Mouse (Mus musculus) hindbrain, embryonic 14.5 days (tissue): ENCODE measurements around the gene Nanog. TPM values are rescaled to one million over a fixed set of nuclear protein-coding genes. Genes with fewer than 3 reads are reported as not detected.

Experiments used
- ATAC-seq: fragments of 200-750 bp; cut with Nextera tagmentation; 2 replicates; pipeline ENCODE4 v1.8.0; 2017; ENCODE audit warnings: moderate number of reproducible peaks, mild to moderate bottlenecking, moderate TSS enrichment, moderate library complexity; ENCODE audit not compliant: low FRiP score
- DNase-seq: peaks from one replicate; pipeline ENCODE4 v3.0.0-alpha.2; 2015; ENCODE audit warnings: low spot score
- H3K27ac ChIP-seq: fragments of 300-500 bp; sonication (generic); 2 replicates; pipeline ENCODE4 v1.5.1; 2014; ENCODE audit warnings: mild to moderate bottlenecking, moderate library complexity
- H3K27me3 ChIP-seq: fragments of 300-500 bp; sonication (generic); 2 replicates; pipeline ENCODE4 v1.6.1; 2014; ENCODE audit warnings: mild to moderate bottlenecking, low read length, mixed read lengths; ENCODE audit not compliant: control insufficient read depth, insufficient read depth
- H3K36me3 ChIP-seq: fragments of 300-500 bp; sonication (generic); replicated peaks from 2 replicates; pipeline ENCODE4 v1.6.1; 2014; ENCODE audit not compliant: control insufficient read depth, insufficient read depth
- H3K4me1 ChIP-seq: fragments of 300-500 bp; sonication (generic); replicated peaks from 2 replicates; pipeline ENCODE4 v1.6.1; 2014; ENCODE audit warnings: antibody characterized with exemption, low read length, mixed read lengths; ENCODE audit not compliant: control insufficient read depth, insufficient read depth
- H3K4me2 ChIP-seq: fragments of 300-500 bp; sonication (generic); replicated peaks from 2 replicates; pipeline ENCODE4 v1.6.1; 2014; ENCODE audit warnings: mild to moderate bottlenecking, moderate library complexity
- H3K4me3 ChIP-seq: fragments of 300-500 bp; sonication (generic); replicated peaks from 2 replicates; pipeline ENCODE4 v1.5.1; 2014; ENCODE audit warnings: mild to moderate bottlenecking, low read length
- H3K9ac ChIP-seq: fragments of 300-500 bp; sonication (generic); 2 replicates; pipeline ENCODE4 v1.6.1; 2014
- H3K9me3 ChIP-seq: fragments of 300-500 bp; sonication (generic); 2 replicates; pipeline ENCODE4 v1.6.1; 2016; ENCODE audit warnings: low read length; ENCODE audit not compliant: control insufficient read depth
- WGBS: fragments of 180-500 bp; shearing (Covaris S2); extraction: QIAGEN DNeasy Blood & Tissue Kit; methylation state at CpG from one replicate; pipeline ENCODE4 v1.1.7; 2014; 5-methylcytosine and 5-hydroxymethylcytosine counted together
- polyA plus RNA-seq: library from polyadenylated mRNA; unstranded; fragments of >200 nt; fragmentation: Nextera tagmentation; extraction: Ambion mirVana; gene quantifications from 2 replicates; pipeline ENCODE4 v1.2.1, GENCODE M21; 2014

Nanog gene
- polyA plus RNA-seq, 1 experiment from 2014 or later: 0.09 TPM

DNA sequence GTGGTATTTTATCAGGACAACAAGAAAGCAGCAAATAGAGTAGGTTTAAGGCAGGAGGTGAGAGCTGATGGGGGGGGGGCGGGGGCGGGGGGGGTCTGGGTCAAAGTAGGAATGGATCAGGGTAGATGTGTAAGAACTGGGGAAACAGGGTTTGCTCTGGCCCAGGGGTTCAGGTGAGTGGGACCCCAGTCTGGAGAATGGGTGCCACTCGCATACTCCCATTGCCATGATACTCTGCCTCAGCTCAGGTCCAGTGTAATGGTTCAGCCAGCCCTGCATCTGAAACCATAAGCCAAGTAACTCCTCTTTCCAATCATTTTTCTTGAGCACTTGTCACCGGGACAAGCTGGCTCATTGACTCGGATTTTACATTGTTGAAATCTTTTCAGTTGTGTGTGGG lies 38.5 kb upstream of the Nanog start:
- Histone ChIP-seq H3K4me3 (no peak overlapping the region), H3K4me2 (no peak overlapping the region), H3K27ac (no peak overlapping the region), H3K9me3 (no peaks in the 10 kb centered on the region), H3K36me3 (no peaks in the 10 kb centered on the region), H3K4me1 (no peaks in the 10 kb centered on the region), H3K9ac (no peak overlapping the region), H3K27me3 (no peaks in the 10 kb centered on the region)
- 77% methylated on average over 5 of the region's 5 CpGs for WGBS
- ATAC-seq (no peak), DNase-seq (no peak)

DNA sequence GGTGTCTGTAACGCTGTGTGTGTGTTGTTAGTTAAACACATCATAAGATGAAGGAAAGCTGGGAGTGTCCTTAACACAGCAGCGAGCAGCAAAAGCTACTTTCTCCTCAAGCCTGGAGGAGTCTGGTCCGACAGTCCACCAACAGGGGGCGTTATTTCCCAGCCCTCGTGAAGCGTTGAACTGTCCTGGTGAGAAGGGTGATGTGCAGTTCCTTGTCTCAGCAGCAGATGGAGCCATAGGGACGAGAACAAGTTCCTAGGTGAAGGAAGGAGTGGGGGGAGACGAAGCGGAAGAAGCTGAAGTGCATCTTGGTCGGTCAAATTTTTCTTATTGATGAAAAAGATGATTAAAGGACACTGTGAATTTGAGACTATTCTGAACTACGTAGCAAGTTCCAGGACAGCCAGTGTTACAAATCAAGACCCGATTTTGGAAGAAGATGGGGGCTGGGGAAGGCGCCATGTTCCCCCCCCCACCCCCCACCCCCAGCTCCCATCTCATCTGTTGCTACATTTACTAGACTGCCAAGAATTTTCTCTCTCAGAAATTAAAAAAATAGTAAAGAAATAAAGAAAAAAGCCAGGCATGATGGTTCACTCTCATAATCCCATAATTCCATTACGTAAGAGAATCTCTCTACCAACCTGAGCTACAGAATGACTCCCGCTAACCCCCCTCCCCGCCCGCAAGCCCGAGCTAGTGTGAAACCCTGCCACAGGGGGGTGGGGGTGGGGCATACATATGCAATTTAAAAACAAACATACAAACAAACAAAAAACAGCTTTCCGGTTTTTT lies 37.7 kb upstream of the Nanog start:
- no peaks in the 10 kb centered on the region for H3K9me3 ChIP-seq
- WGBS: 5% methylated on average over 19 of the region's 19 CpGs
- H3K4me3 ChIP-seq: peak overlapping the region; percentile 37
- H3K27ac ChIP-seq: no peak overlapping the region; the same call in 1 of the 2 replicates
- ATAC-seq (peak; percentile 89), DNase-seq (peak; percentile 100)
- H3K27me3 ChIP-seq: no peaks in the 10 kb centered on the region
- no peaks in the 10 kb centered on the region for H3K36me3 ChIP-seq
- H3K4me1 ChIP-seq: no peaks in the 10 kb centered on the region
- peak overlapping the region; percentile 62 for H3K4me2 ChIP-seq
- H3K9ac ChIP-seq: peak overlapping the region; percentile 49

DNA sequence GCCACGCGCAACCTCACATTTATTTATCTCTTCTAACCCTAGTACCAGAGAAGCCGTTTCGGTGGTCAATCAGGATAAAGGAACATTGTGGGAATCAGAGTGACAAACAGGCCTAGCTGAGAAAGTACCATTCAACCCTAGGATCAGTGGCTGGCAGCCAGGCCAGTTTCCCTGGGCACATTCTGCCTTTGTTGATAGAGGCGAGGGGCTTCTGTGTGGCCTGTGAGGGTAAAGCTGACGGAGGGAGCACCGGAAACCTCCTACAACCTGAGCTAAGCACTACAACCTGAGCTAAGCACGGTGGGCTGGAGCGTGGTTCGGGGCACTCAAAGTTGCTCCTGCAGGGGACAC lies 37.1 kb upstream of the Nanog start:
- Histone ChIP-seq H3K9me3 (no peaks in the 10 kb centered on the region), H3K4me1 (no peaks in the 10 kb centered on the region), H3K9ac (peak overlapping the region; percentile 49), H3K27me3 (no peaks in the 10 kb centered on the region), H3K4me2 (peak overlapping the region; percentile 62), H3K36me3 (no peaks in the 10 kb centered on the region), H3K27ac (no peak overlapping the region), H3K4me3 (peak overlapping the region; percentile 37)
- 15% methylated on average over 10 of the region's 10 CpGs for WGBS
- DNase-seq: peak; percentile 52
- peak; percentile 41; the same call in 1 of the 2 replicates for ATAC-seq

- Histone ChIP-seq H3K36me3 (no peaks in the 10 kb centered on the region), H3K4me1 (no peaks in the 10 kb centered on the region), H3K4me2 (no peak overlapping the region), H3K9me3 (no peaks in the 10 kb centered on the region), H3K27me3 (no peaks in the 10 kb centered on the region), H3K9ac (no peak overlapping the region), H3K27ac (no peak overlapping the region), H3K4me3 (no peak overlapping the region)
- 94% methylated on average over 4 of the region's 4 CpGs for WGBS
- no peak for DNase-seq
- ATAC-seq: no peak
Observed at GRCm38 (mm10) chr6:122670841-122671240, 36.4 kb upstream of the Nanog start.

GRCm38 (mm10) chr6:122672746-122673145 lies 34.5 kb upstream of the Nanog start:
- Histone ChIP-seq H3K4me1 (no peaks in the 10 kb centered on the region), H3K4me3 (no peak overlapping the region), H3K27me3 (no peaks in the 10 kb centered on the region), H3K36me3 (no peaks in the 10 kb centered on the region), H3K27ac (no peak overlapping the region), H3K9ac (no peak overlapping the region), H3K9me3 (no peaks in the 10 kb centered on the region), H3K4me2 (no peak overlapping the region)
- whole genome bisulfite sequencing: 58% methylated on average over 8 of the region's 8 CpGs
- ATAC-seq (no peak), DNase-seq (no peak)

DNA sequence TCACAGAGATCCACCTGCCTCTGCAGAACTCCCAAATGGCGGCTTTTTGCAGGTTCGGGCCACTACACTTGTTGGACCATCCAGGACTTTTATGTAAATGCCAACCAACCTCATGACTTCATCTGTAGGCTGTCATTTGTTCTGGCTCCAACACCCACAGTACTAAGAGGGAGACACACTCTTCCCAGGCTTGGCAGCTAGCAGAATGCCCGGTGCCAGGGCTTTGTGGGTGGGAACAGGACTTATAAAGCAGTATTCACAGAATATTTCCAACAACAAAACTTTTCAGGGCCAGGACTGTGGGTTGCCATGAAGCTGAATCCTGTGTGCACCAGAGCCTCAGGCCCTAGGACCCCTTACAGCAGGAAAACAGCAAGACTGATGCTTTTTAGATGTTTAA lies 24.6 kb upstream of the Nanog start:
- H3K4me3 ChIP-seq: no peak overlapping the region
- H3K27ac ChIP-seq: no peak overlapping the region
- 84% methylated on average over 3 of the region's 3 CpGs for WGBS
- no peak overlapping the region for H3K4me2 ChIP-seq
- H3K4me1 ChIP-seq: no peaks in the 10 kb centered on the region
- H3K9ac ChIP-seq: no peak overlapping the region
- H3K36me3 ChIP-seq: no peaks in the 10 kb centered on the region
- H3K9me3 ChIP-seq: no peaks in the 10 kb centered on the region
- H3K27me3 ChIP-seq: no peaks in the 10 kb centered on the region
- ATAC-seq: no peak
- no peak for DNase-seq

DNA sequence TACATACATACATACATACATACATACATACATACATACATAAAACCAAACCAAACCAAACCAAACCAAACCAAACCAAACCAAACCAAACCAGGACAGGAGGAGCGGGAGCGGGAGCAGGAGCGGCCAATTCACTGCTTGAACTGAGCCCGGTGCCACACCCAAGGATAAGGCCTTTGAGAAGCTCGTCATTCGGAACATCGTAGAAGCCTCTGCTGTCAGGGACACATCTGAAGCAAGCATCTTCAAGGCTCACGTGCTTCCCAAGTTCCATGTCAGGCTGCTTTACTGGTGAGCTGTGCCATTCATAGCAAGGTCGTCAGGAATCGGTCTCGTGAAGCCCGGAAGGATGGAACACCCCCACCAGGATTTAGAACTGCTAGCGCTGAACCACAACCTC lies 20.6 kb upstream of the Nanog start:
- H3K4me2 ChIP-seq: no peak overlapping the region
- no peak overlapping the region for H3K9ac ChIP-seq

GRCm38 (mm10) chr6:122689411-122690055 lies 17.8 kb upstream of the Nanog start:
- ATAC-seq: no peak

More for the DNA sequence above, 20.6 kb upstream of the Nanog start:
- Histone ChIP-seq H3K36me3 (no peaks in the 10 kb centered on the region), H3K4me3 (no peak overlapping the region), H3K27me3 (no peaks in the 10 kb centered on the region), H3K27ac (no peak overlapping the region), H3K9me3 (no peaks in the 10 kb centered on the region), H3K4me1 (no peaks in the 10 kb centered on the region)
- ATAC-seq (no peak), DNase-seq (no peak)
- 93% methylated on average over 13 of the region's 13 CpGs for WGBS

DNA sequence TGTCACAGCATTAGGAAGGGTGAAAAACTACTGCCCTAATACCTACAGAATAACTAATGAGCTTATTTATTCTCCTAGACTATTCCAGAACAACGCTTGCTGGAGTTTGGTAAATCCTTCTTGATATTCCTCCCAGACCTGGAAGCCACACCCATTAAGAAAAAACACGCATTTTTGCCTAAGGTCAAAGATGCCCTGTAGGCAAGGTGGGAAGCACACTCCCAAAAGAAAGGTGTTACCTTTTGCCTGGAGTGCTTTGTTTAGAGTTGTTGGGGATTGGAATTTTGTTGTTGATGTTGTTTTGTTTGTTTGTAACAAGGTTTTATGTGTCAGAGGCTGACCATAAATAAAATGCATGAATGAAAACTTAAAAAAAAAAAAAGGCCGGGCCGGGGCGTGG lies 17.2 kb upstream of the Nanog start:
- Histone ChIP-seq H3K27ac (no peak overlapping the region), H3K9me3 (no peaks in the 10 kb centered on the region), H3K27me3 (no peaks in the 10 kb centered on the region), H3K36me3 (no peaks in the 10 kb centered on the region), H3K4me3 (no peak overlapping the region), H3K4me1 (no peaks in the 10 kb centered on the region), H3K4me2 (no peak overlapping the region), H3K9ac (no peak overlapping the region)
- no peak for DNase-seq
- ATAC-seq: no peak
- 81% methylated on average over 5 of the region's 5 CpGs for whole genome bisulfite sequencing

More at GRCm38 (mm10) chr6:122689411-122690055, 17.8 kb upstream of the Nanog start:
- no peak overlapping the region for H3K9ac ChIP-seq
- no peaks in the 10 kb centered on the region for H3K4me1 ChIP-seq
- no peaks in the 10 kb centered on the region for H3K27me3 ChIP-seq
- H3K4me3 ChIP-seq: no peak overlapping the region
- no peaks in the 10 kb centered on the region for H3K9me3 ChIP-seq
- 81% methylated on average over 6 of the region's 6 CpGs for WGBS
- no peak overlapping the region for H3K27ac ChIP-seq
- no peak for DNase-seq
- no peak overlapping the region for H3K4me2 ChIP-seq
- H3K36me3 ChIP-seq: no peaks in the 10 kb centered on the region
